Mouse (Mus musculus) MEL (cell line): ENCODE measurements around the gene Tspan17.

ENCODE experiments used
- BHLHE40 ChIP-seq: IDR thresholded peaks from 2 replicates; pipeline ENCODE4 v1.6.1; 2012; ENCODE audit warnings: low read depth, mild to moderate bottlenecking, inconsistent platforms, low read length, improper control_type of control experiment, borderline replicate concordance
- CTCF ChIP-seq, 3 experiments: IDR thresholded peaks in 2 of 3; conservative IDR thresholded peaks in 1 of 3; 2 replicates each; pipeline ENCODE4 v1.5.1; 2011 to 2012; ENCODE audit warnings: low read length in 3 of 3, low read depth in 2 of 3, mild to moderate bottlenecking in 2 of 3, improper control_type of control experiment in 1 of 3, inconsistent platforms in 1 of 3, mixed read lengths in 1 of 3, moderate library complexity in 1 of 3; ENCODE audit not compliant: control insufficient read depth in 1 of 3, insufficient read depth in 1 of 3, poor library complexity in 1 of 3, severe bottlenecking in 1 of 3
- EP300 ChIP-seq, 2 experiments: IDR thresholded peaks; 2 replicates each; pipeline ENCODE4 v1.6.1; 2011; ENCODE audit warnings: improper control_type of control experiment in 2 of 2, low read length in 2 of 2, low read depth in 1 of 2, mild to moderate bottlenecking in 1 of 2
- MAX ChIP-seq: IDR thresholded peaks from 2 replicates; pipeline ENCODE4 v1.6.1; 2011; ENCODE audit warnings: low read length, improper control_type of control experiment
- NELFE ChIP-seq: IDR thresholded peaks from 2 replicates; pipeline ENCODE4 v1.6.1; 2011; ENCODE audit warnings: low read depth, low read length, improper control_type of control experiment
- POLR2A ChIP-seq, 2 experiments: IDR thresholded peaks; 2 replicates each; pipeline ENCODE4 v1.6.1; 2011 to 2012; ENCODE audit warnings: low read length in 2 of 2, mild to moderate bottlenecking in 2 of 2, control low read depth in 1 of 2, improper control_type of control experiment in 1 of 2, low read depth in 1 of 2, moderate library complexity in 1 of 2; ENCODE audit not compliant: control insufficient read depth in 1 of 2, insufficient read depth in 1 of 2, poor library complexity in 1 of 2
- RCOR1 ChIP-seq: IDR thresholded peaks from 2 replicates; pipeline ENCODE4 v1.6.1; 2012; ENCODE audit warnings: low read depth, mild to moderate bottlenecking, inconsistent platforms, low read length, improper control_type of control experiment
- UBTF ChIP-seq: IDR thresholded peaks from 2 replicates; pipeline ENCODE4 v1.6.1; 2012; ENCODE audit warnings: low read depth, mild to moderate bottlenecking, inconsistent platforms, low read length, improper control_type of control experiment, moderate library complexity, borderline replicate concordance; ENCODE audit not compliant: insufficient read depth
- ZC3H11A ChIP-seq: IDR thresholded peaks from 2 replicates; pipeline ENCODE4 v1.6.1; 2012; ENCODE audit warnings: low read depth, mild to moderate bottlenecking, inconsistent platforms, low read length, improper control_type of control experiment
- ZKSCAN1 ChIP-seq: IDR thresholded peaks from 2 replicates; pipeline ENCODE4 v1.6.1; 2012; ENCODE audit warnings: low read depth, mild to moderate bottlenecking, inconsistent platforms, low read length, improper control_type of control experiment, moderate library complexity

DNA sequence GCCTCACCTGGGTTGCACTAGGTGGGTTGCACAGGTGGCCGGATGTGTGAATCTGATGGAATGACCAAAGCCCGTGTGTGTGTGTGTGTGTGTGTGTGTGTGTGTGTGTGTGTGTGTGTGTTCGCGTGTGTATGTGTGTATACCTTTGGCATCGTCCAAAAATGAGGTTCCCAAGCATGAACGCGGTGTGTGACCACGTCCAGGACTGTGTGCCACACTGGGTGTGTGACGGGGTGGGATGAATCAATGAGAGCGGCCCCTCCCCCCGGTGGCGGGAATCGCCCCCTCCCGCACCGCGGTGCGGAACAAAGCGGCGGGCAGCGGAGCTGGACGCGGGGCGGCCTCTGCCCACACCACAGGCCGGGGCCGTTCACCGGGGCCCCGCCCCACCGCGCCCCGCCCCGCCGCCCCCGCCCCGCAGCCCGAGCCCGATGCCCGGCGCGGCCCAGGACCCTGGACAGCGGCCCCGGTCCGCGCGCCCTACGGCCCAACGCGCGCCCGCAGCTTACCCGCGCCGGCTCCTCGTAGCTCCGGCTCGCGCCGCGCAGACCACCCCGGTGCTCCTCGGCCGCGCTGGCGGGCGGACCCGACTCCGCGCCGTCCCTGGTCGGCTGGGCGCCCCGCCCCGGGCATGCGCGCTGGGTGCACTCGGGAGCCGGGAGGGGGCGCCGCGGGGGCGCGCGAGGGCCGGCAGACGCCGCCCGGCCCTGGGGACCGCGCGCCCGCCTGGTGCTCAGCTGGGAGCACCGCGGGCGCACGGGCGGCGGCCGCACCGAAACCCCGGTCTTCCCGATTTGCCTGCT is 39.9 kb upstream of the Tspan17 start:
- no peak for TF ChIP-seq POLR2A (IDR thresholded peaks at IDR 0.05; ENCODE audit: control insufficient read depth in 1 of 2, insufficient read depth in 1 of 2, low read depth in 1 of 2, low read length in 2 of 2, poor library complexity in 1 of 2)
- no peak for TF ChIP-seq CTCF (IDR thresholded peaks at IDR 0.05 in 2 of 3, conservative IDR thresholded peaks at IDR 0.05 in 1 of 3; ENCODE audit: control insufficient read depth in 1 of 3, insufficient read depth in 1 of 3, low read depth in 2 of 3, low read length in 3 of 3, poor library complexity in 1 of 3, severe bottlenecking in 1 of 3)
- no peak for TF ChIP-seq MAX
- no peak for TF ChIP-seq EP300 (IDR thresholded peaks at IDR 0.05; ENCODE audit: low read depth in 1 of 2, low read length in 2 of 2)
- TF ChIP-seq UBTF, result no peak
- no peak for TF ChIP-seq BHLHE40
- no peak for TF ChIP-seq ZC3H11A
- TF ChIP-seq ZKSCAN1, result no peak
- TF ChIP-seq NELFE, result no peak
- no peak for TF ChIP-seq RCOR1
